Mouse (Mus musculus) activated CD4-positive, CD25-positive, alpha-beta regulatory T cell, adult 9 weeks (primary cell): ENCODE measurements around the gene Opa3. TPM values are rescaled to one million over a fixed set of nuclear protein-coding genes. Genes with fewer than 3 reads are reported as not detected.

Experiments used
- polyA plus RNA-seq: library from polyadenylated mRNA; unstranded; fragments of 100-300 nt; shearing (Covaris generic); gene quantifications from one replicate; pipeline ENCODE4 v1.2.1, GENCODE M21; 2017

Opa3 gene
- polyA plus RNA-seq = 25.4 TPM

DNA sequence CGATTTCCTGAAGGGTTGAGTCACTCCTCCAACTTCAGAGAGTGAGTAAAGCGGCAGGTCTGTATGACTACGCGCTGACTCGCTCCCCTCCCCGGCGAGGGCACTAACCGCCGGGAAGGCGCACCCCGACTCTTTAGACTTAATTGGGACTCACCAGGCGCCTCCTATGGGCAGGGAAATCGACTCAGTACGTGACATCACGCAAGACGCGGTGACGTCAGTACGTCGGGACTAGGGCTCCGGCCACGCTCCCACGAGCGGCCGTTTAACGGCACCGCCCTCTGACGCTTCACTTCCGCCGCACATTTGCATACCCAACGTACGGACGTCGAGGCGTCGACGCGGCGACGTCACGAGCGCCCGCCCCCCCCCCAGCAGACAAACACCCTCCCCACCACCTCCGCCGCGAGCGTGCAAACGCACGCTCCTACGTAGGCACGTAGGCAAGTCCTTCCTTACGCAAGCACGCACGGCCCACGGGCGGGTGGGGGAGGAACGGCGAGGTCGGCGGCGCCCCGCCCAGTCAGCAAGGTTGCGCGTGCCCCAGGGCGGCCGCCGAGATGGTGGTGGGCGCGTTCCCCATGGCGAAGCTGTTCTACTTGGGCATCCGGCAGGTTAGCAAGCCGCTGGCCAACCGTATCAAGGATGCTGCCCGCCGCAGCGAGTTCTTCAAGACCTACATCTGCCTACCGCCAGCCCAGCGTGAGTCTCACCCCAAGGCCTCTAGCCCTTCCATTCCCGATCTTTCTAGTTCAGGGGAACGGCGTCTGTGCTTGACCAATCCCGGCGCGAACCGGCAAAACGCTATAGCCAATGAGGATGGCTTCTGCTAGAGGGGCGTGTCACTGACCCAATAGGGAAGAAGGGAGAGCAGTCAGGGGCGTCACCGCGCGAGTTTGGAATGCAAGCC, at the start of gene Opa3:
Gene Opa3 (plus strand): TSS at position 452 of the 910 bp plus-strand sequence.

DNA sequence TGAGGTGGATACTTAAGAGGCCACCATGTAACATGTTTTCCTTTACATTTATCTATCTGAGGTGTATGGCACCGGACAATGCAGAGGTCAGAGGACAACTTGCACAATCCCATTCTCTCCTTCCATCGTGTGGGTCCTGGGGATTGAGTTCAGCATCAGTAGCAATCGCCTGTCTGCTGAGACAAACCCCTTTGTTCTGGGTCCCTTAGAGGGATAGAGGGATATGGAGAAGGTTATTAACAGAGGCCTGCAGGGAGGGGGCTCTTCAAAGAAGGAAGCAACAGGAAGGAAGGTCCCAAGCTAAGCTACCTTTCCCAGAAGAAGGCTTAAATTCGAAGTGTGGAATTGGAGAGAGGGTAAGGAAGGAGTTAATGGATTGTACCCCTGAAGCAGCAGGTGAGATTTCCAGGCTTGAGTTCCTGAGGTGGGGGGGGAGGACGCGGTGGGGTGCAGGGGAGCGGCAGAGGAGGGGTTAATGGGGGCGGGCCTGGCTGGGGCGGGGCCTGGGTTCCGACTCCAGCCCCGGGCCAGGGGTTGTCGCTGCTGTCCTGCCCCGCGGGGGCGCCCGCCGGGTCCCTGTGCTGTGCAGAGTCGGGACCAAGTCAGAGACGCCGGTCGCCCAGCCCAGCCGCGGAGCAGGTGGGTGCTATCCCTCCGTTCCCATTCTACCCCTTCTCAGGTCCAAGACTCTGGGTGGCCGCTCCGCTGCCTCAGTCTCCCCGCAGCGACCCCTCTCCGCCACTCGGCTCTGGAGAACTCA, 16.0 kb upstream of the Opa3 start, which contains the start of gene Gpr4:
Gene Gpr4 (plus strand): TSS at position 543 of the 760 bp plus-strand sequence.

DNA sequence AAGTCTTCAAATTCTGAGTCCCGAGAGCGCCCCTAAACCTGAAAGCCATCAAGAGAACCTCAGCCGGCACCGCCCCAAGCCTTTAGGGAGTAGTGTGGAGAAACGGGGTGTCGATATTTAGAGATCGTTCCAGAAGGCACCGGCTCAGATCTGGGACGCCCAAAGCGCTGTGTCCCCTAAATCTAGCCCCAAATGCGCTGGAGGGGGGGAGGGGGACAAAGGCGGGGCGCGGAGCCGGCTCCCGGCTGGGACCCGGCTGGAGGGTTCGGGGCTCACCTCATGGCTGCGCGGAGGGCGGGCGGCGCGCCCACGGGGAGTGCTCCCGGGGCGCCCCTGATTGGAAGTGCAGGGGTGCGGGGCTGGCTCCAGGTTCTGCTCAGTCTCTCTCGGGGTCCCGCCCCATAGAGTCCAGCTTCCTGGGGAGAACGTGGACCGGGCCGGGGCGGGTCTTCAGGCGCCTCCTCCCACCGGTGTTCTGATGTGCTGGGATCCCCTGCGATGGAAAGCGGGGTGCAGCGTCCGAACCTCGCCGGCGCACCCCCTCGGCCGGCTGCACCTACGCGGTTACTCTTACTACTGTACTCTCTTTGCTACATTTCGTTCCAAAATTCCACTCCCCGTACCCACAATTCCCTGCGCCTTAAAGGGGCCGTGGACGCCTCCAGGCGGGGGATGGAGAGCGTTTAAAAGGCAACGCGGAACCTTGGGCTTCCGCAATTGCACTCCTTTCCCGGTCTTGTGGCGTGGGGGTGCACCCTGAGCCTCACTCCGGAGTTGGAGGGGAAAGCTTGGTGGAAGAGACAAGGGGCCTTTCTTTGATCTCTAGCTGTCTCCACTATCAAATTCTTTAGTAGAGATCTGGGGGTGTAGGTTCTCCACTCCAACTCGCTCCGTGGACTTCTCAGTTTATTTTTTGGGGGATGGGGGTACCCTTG, 43.4 kb downstream of the Opa3 start, which contains the start of gene Vasp:
Gene Vasp (minus strand): TSS at position 580 of the 935 bp plus-strand sequence.

DNA sequence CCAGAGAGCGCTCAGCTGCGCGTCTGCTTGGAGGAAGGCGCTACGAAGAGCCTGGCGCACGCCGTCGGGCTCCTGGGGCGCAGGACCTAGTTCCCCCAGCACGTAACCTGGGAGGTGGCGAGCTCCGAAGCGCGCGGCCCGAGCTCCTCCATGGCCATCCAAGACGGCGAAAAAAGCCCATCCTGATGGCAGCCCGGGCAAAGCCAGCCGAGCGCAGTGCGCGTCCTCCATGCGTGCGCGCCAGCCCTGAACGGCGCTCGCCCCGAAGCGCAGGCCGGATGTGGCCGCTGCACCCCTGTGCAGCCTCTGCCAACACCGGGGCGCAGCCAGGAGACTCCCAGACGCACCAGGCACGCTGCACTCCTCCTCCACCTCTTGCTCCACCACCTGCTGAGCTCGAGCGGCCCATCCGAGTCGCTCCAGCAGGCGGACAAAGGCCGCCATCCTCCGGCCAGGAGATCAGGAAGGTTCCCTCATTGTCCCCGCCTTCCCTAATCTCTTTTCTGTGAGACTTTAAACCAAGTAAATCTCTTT, 51.5 kb downstream of the Opa3 start, which contains the start of gene Ppm1n:
Gene Ppm1n (minus strand): TSS at position 484 of the 534 bp plus-strand sequence.

DNA sequence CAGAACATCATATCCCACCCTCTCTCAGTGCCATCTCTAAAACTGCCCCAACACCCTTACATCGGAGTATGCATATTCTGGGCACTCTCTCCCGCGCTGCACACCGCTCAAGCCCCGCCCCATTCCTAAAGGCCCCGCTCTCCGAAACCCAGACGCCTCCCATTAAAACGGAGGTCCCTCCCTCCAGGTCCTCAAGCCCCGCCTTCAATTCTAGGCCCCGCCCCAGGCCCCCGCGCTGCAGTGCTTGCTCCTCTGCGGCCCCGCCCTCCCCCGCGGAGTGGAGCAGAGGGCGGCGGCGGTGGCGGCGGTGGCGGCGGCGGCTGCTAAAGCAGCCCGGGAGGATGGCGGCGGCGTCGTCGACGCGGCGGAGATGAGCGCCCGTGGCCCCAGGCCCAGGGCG, 54.3 kb downstream of the Opa3 start, which contains the start of gene Rtn2:
Gene Rtn2 (plus strand): TSS at position 240 of the 400 bp plus-strand sequence.

Other genes starting within 250 kb of the Opa3 start
- gene Nanos2, start 240.9 kb upstream of the Opa3 start, polyA plus RNA-seq = not detected
- 3.5 TPM for gene Mypop, start 237.1 kb upstream of the Opa3 start, polyA plus RNA-seq
- 4.6 TPM for gene Irf2bp1, start 224.3 kb upstream of the Opa3 start, polyA plus RNA-seq
- gene Foxa3, start 204.8 kb upstream of the Opa3 start, polyA plus RNA-seq = not detected
- 23.2 TPM for gene Sympk, start 204.0 kb upstream of the Opa3 start, polyA plus RNA-seq
- gene Rsph6a, start 173.6 kb upstream of the Opa3 start, polyA plus RNA-seq = not detected
- 0.22 TPM for gene Dmwd, start 152.1 kb upstream of the Opa3 start, polyA plus RNA-seq
- gene Dmpk, start 144.5 kb upstream of the Opa3 start, polyA plus RNA-seq = 1.0 TPM
- gene Six5, start 133.7 kb upstream of the Opa3 start, polyA plus RNA-seq = 0.39 TPM
- gene Gm4969, start 110.0 kb upstream of the Opa3 start, polyA plus RNA-seq = not detected
- gene Fbxo46, start 108.5 kb upstream of the Opa3 start, polyA plus RNA-seq = 27.9 TPM
- gene Qpctl, start 79.0 kb upstream of the Opa3 start, polyA plus RNA-seq = 9.7 TPM
- gene Snrpd2, start 78.6 kb upstream of the Opa3 start, polyA plus RNA-seq = 51.3 TPM
- gene Gipr, start 62.2 kb upstream of the Opa3 start, polyA plus RNA-seq = not detected
- 31.6 TPM for gene Eml2, start 51.9 kb upstream of the Opa3 start, polyA plus RNA-seq
- gene Gpr4, start 15.8 kb upstream of the Opa3 start, polyA plus RNA-seq = 0.16 TPM
- 333 TPM for gene Vasp, start 43.5 kb downstream of the Opa3 start, polyA plus RNA-seq
- 2.8 TPM for gene Ppm1n, start 51.7 kb downstream of the Opa3 start, polyA plus RNA-seq
- not detected for gene Rtn2, start 54.3 kb downstream of the Opa3 start, polyA plus RNA-seq
- gene Fosb, start 81.7 kb downstream of the Opa3 start, polyA plus RNA-seq = 0.78 TPM
- gene Ercc1, start 116.4 kb downstream of the Opa3 start, polyA plus RNA-seq = 86.2 TPM
- 13.9 TPM for gene Cd3eap, start 131.1 kb downstream of the Opa3 start, polyA plus RNA-seq
- 0.20 TPM for gene Ppp1r13l, start 131.4 kb downstream of the Opa3 start, polyA plus RNA-seq
- 9.9 TPM for gene Ercc2, start 153.7 kb downstream of the Opa3 start, polyA plus RNA-seq
- gene Klc3, start 175.8 kb downstream of the Opa3 start, polyA plus RNA-seq = 17.0 TPM
- gene Ckm, start 176.4 kb downstream of the Opa3 start, polyA plus RNA-seq = not detected
- 2.0 TPM for gene Mark4, start 230.5 kb downstream of the Opa3 start, polyA plus RNA-seq
- not detected for gene Exoc3l2, start 235.0 kb downstream of the Opa3 start, polyA plus RNA-seq